In the genomic region with DNA sequence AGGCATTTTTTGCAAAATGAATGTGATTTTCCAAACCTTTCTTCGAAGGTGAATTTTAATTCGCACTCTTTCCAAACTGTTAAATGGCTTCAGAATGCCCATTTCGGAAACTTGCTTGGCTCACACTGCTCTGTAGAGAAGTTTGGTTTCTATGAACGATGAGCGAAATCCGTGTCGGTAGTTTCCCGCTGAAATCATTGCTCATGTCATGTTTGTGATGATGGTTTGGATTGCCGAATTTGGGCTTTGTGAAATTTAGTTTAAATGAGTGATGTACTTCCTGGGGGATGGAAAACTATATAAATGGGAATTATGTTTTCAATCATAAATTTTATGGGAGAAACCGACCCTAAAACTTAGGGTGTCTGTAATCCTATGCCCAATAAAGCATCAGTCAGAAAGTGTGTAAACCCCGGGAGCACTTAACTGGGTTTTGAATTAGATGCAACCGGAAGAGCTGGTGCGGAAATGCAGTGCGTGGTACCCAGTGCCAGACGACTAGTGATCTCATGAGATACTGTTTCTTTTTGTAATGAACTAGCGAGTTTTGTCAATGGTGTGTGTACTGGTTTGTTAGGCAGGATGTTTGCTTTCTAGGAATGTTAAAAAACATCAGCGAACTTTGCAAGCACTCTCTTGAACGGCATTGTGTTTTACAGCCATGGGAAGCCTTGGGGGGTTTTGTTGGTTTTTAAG, we compare ENCODE assay signal across 8 mouse cellular contexts. TPM values are rescaled to one million over a fixed set of nuclear protein-coding genes. Genes with fewer than 3 reads are reported as not detected.
A peak's percentile ranks its signal among the peaks of the same experiment; 100 is the strongest.
DNase-seq lines count a peak whose midpoint lies in the region; ATAC-seq and TF ChIP-seq lines count a peak whose summit lies in the region.

No protein-coding gene starts in this region.

- H3K4me3 ChIP-seq in layer of hippocampus, adult 2 months = peak overlapping the region; percentile 78
- peak overlapping the region; percentile 92 for H3K4me3 ChIP-seq in hindbrain, embryonic 16.5 days (ENCODE audit: low read length)
- peak overlapping the region; percentile 61 for H3K4me3 ChIP-seq in midbrain, embryonic 16.5 days (ENCODE audit: low read depth, low read length)

- peak overlapping the region; percentile 84 for H3K4me2 ChIP-seq in hindbrain, embryonic 16.5 days (ENCODE audit: low read length)
- H3K4me2 ChIP-seq in midbrain, embryonic 16.5 days (ENCODE audit: low read length) = peak overlapping the region; percentile 75

- no peaks in the 10 kb centered on the region for H3K27me3 ChIP-seq in hindbrain, embryonic 16.5 days (replicated peaks; ENCODE audit: control insufficient read depth, insufficient read depth, low read length)
- no peaks in the 10 kb centered on the region for H3K27me3 ChIP-seq in midbrain, embryonic 16.5 days (ENCODE audit: control insufficient read depth, insufficient read depth, low read depth, low read length)

- TF ChIP-seq CTCF in layer of hippocampus, adult 2 months (conservative IDR thresholded peaks at IDR 0.05) = no peak

- H3K36me3 ChIP-seq in hindbrain, embryonic 16.5 days (ENCODE audit: control insufficient read depth, insufficient read depth, low read length) = peaks cover 18% of the 10 kb centered on the region
- peaks cover 13% of the 10 kb centered on the region for H3K36me3 ChIP-seq in midbrain, embryonic 16.5 days (ENCODE audit: control insufficient read depth, insufficient read depth, low read length)

- H3K27ac ChIP-seq in layer of hippocampus, adult 2 months = no peak overlapping the region
- peak overlapping the region; percentile 98 for H3K27ac ChIP-seq in hindbrain, embryonic 16.5 days (ENCODE audit: low read depth, low read length)
- H3K27ac ChIP-seq in midbrain, embryonic 16.5 days (ENCODE audit: low read length) = peak overlapping the region; percentile 100

- H3K4me1 ChIP-seq in hindbrain, embryonic 16.5 days (ENCODE audit: control insufficient read depth, insufficient read depth, low read depth, low read length) = peaks cover 18% of the 10 kb centered on the region
- peaks cover 18% of the 10 kb centered on the region for H3K4me1 ChIP-seq in midbrain, embryonic 16.5 days (ENCODE audit: control insufficient read depth, insufficient read depth, low read length)

- no peaks in the 10 kb centered on the region for H3K9me3 ChIP-seq in hindbrain, embryonic 16.5 days (ENCODE audit: control insufficient read depth, low read length)
- H3K9me3 ChIP-seq in midbrain, embryonic 16.5 days (replicated peaks; ENCODE audit: control insufficient read depth, low read length, poor library complexity, severe bottlenecking) = no peaks in the 10 kb centered on the region

- H3K9ac ChIP-seq in hindbrain, embryonic 16.5 days (ENCODE audit: low read depth, low read length) = peak overlapping the region; percentile 100
- H3K9ac ChIP-seq in midbrain, embryonic 16.5 days (ENCODE audit: low read depth, low read length) = peak overlapping the region; percentile 99

- under 1% methylated on average over 18 of the region's 18 CpGs for WGBS in hindbrain, embryonic 16.5 days
- WGBS in midbrain, embryonic 16.5 days = under 1% methylated on average over 18 of the region's 18 CpGs

- ATAC-seq in hindbrain, embryonic 16.5 days = no peak
- no peak for ATAC-seq in midbrain, embryonic 16.5 days
- no peak for ATAC-seq in monocyte, adult 5-6 weeks (replicated peaks; ENCODE audit: insufficient number of reproducible peaks, low FRiP score, low TSS enrichment, poor library complexity, severe bottlenecking)

- no peak for DNase-seq in layer of hippocampus, adult 2 months (ENCODE audit: low spot score in 2 of 2)
- DNase-seq in layer of hippocampus, adult 11-12 months (ENCODE audit: low spot score) = no peak
- peak; percentile 7 for DNase-seq in c-Kit-positive CD71-negative TER-119-negative erythroid progenitor cells, embryonic 14.5 days (ENCODE audit: low read depth)
- no peak for DNase-seq in adrenal gland, adult 8-10 months
- no peak for DNase-seq in frontal cortex, postnatal 25 days (ENCODE audit: low spot score in 2 of 2)

RNA-seq across cellular contexts. Expression of gene Sephs1, which starts 1.8 kb away (rescaled TPM):
- total RNA-seq in layer of hippocampus, adult 2 months (2021) = 10 to 100 TPM; 19.7 to 21.5 TPM
- 47.6 and 50.7 TPM in 2 replicates for polyA plus RNA-seq in hindbrain, embryonic 16.5 days (2015; fragmentation: Nextera tagmentation; extraction: Ambion mirVana)
- polyA plus RNA-seq in midbrain, embryonic 16.5 days (2015; fragmentation: Nextera tagmentation; extraction: Ambion mirVana) = 50.9 and 52.7 TPM in 2 replicates
- total RNA-seq in adrenal gland, adult 8-10 months (2022) = 10 to 100 TPM; 55.4 to 66.8 (median 59.2) TPM
- 15.1 to 23.1 TPM (median 21.2 TPM) in 3 replicates for total RNA-seq in monocyte, adult 5-6 weeks (2017)

RNA-seq across cellular contexts. Expression of gene Phyh, which starts 35.7 kb away (rescaled TPM):
- 10 to 100 TPM; 90.9 to 91.1 TPM for total RNA-seq in layer of hippocampus, adult 2 months (2021)
- 95.9 and 120 TPM in 2 replicates for polyA plus RNA-seq in hindbrain, embryonic 16.5 days (2015; fragmentation: Nextera tagmentation; extraction: Ambion mirVana)
- polyA plus RNA-seq in midbrain, embryonic 16.5 days (2015; fragmentation: Nextera tagmentation; extraction: Ambion mirVana) = 83.4 and 99.9 TPM in 2 replicates
- 100 to 1,000 TPM; 169 to 329 (median 213) TPM for total RNA-seq in adrenal gland, adult 8-10 months (2022)
- total RNA-seq in monocyte, adult 5-6 weeks (2017) = 80.2 to 110 TPM (median 109 TPM) in 3 replicates
